Mouse (Mus musculus): ENCODE measurements around the gene Fkbp5. TPM values are rescaled to one million over a fixed set of nuclear protein-coding genes. Genes with fewer than 3 reads are reported as not detected.
A peak's percentile ranks its signal among the peaks of the same experiment; 100 is the strongest.

Gene Fkbp5
- total and polyA plus RNA-seq, 3 experiments = 14.4 to 31.4 (median 22.6) TPM

- Histone ChIP-seq H3K36me3 (replicated peaks in 1 of 2; ENCODE audit: control insufficient read depth in 1 of 2, insufficient read depth in 1 of 2, low read length in 1 of 2) (no peaks in the 10 kb centered on the region), H3K27me3 (replicated peaks) (no peaks in the 10 kb centered on the region), H3K9ac (ENCODE audit: insufficient read depth, low read depth) (no peak overlapping the region), H3K4me3 (replicated peaks in 1 of 3; ENCODE audit: low read depth in 2 of 3, low read length in 2 of 3, poor library complexity in 1 of 3) (no peak overlapping the region), H3K4me2 (ENCODE audit: insufficient read depth, low read depth, poor library complexity, severe bottlenecking) (no peak overlapping the region), H3K9me3 (replicated peaks; ENCODE audit: low read length) (peaks cover 15% of the 10 kb centered on the region), H3K27ac (ENCODE audit: insufficient read depth, low read depth) (no peak overlapping the region), H3K4me1 (ENCODE audit: control insufficient read depth in 1 of 2, insufficient read depth in 2 of 2) (no peaks in the 10 kb centered on the region), H3K79me2 (replicated peaks; ENCODE audit: control insufficient read depth, extremely low read depth, insufficient read depth, poor library complexity, severe bottlenecking) (no peaks in the 10 kb centered on the region)
- dilution Hi-C loops (cut with MboI; ENCODE audit: extremely low pct_ligation_motif_present, extremely low pct_unique_long_range_greater_than_20kb, low sequenced_read_pairs) = no loop called here
- DNase-seq (ENCODE audit: extremely low read depth) = no peak
- TF ChIP-seq TCF12 (IDR thresholded peaks at IDR 0.05; ENCODE audit: low read depth, low read length) (peak; percentile 59; the same call in 1 of the 2 replicates), PAX5 (IDR thresholded peaks at IDR 0.05; ENCODE audit: low read length) (no peak)
- in situ Hi-C loops (cut with MboI; ENCODE audit: low pct_ligation_motif_present, low pct_unique_long_range_greater_than_20kb, low sequenced_read_pairs) = no loop called here
Measured at GRCm38 (mm10) chr17:28388534-28388933, 128.8 kb downstream of the Fkbp5 start.

GRCm38 (mm10) chr17:28386150-28386905, 131.0 kb downstream of the Fkbp5 start:
- Histone ChIP-seq H3K4me3 (replicated peaks in 1 of 3; ENCODE audit: low read depth in 2 of 3, low read length in 2 of 3, poor library complexity in 1 of 3) (no peak overlapping the region), H3K9me3 (replicated peaks; ENCODE audit: low read length) (peaks cover 15% of the 10 kb centered on the region), H3K9ac (ENCODE audit: insufficient read depth, low read depth) (no peak overlapping the region), H3K27ac (ENCODE audit: insufficient read depth, low read depth) (no peak overlapping the region), H3K79me2 (replicated peaks; ENCODE audit: control insufficient read depth, extremely low read depth, insufficient read depth, poor library complexity, severe bottlenecking) (no peaks in the 10 kb centered on the region), H3K4me2 (ENCODE audit: insufficient read depth, low read depth, poor library complexity, severe bottlenecking) (no peak overlapping the region), H3K27me3 (replicated peaks) (no peaks in the 10 kb centered on the region), H3K4me1 (ENCODE audit: control insufficient read depth in 1 of 2, insufficient read depth in 2 of 2) (no peaks in the 10 kb centered on the region), H3K36me3 (replicated peaks in 1 of 2; ENCODE audit: control insufficient read depth in 1 of 2, insufficient read depth in 1 of 2, low read length in 1 of 2) (no peaks in the 10 kb centered on the region)
- peak; percentile 17 for DNase-seq (ENCODE audit: extremely low read depth)
- dilution Hi-C loops (cut with MboI; ENCODE audit: extremely low pct_ligation_motif_present, extremely low pct_unique_long_range_greater_than_20kb, low sequenced_read_pairs) (no loop called here), in situ Hi-C loops (cut with MboI; ENCODE audit: low pct_ligation_motif_present, low pct_unique_long_range_greater_than_20kb, low sequenced_read_pairs) (no loop called here)
- TF ChIP-seq CTCF (conservative IDR thresholded peaks at IDR 0.05 in 1 of 2, IDR thresholded peaks at IDR 0.05 in 1 of 2; ENCODE audit: low read depth in 2 of 2, low read length in 2 of 2) (peak; percentile 17 to 65; a peak in 2 of 4 replicates), TCF12 (IDR thresholded peaks at IDR 0.05; ENCODE audit: low read depth, low read length) (no peak), SMC3 (IDR thresholded peaks at IDR 0.05; ENCODE audit: low read depth, low read length) (peak; percentile 57), NELFE (IDR thresholded peaks at IDR 0.05; ENCODE audit: low read depth, low read length) (no peak), ZC3H11A (IDR thresholded peaks at IDR 0.05; ENCODE audit: low read depth, low read length) (no peak), RAD21 (IDR thresholded peaks at IDR 0.05; ENCODE audit: low read depth, low read length) (peak; percentile 9), JUN (IDR thresholded peaks at IDR 0.05; ENCODE audit: insufficient read depth, low read depth, low read length) (no peak)

- H3K36me3 ChIP-seq (replicated peaks in 1 of 2; ENCODE audit: control insufficient read depth in 1 of 2, insufficient read depth in 1 of 2, low read length in 1 of 2) = no peaks in the 10 kb centered on the region
- in situ Hi-C loops (cut with MboI; ENCODE audit: low pct_ligation_motif_present, low pct_unique_long_range_greater_than_20kb, low sequenced_read_pairs) (no loop called here), dilution Hi-C loops (cut with MboI; ENCODE audit: extremely low pct_ligation_motif_present, extremely low pct_unique_long_range_greater_than_20kb, low sequenced_read_pairs) (no loop called here)
- no peaks in the 10 kb centered on the region for H3K79me2 ChIP-seq (replicated peaks; ENCODE audit: control insufficient read depth, extremely low read depth, insufficient read depth, poor library complexity, severe bottlenecking)
- H3K9ac ChIP-seq (ENCODE audit: insufficient read depth, low read depth) = no peak overlapping the region
- no peak overlapping the region for H3K4me3 ChIP-seq (replicated peaks in 1 of 3; ENCODE audit: low read depth in 2 of 3, low read length in 2 of 3, poor library complexity in 1 of 3)
- DNase-seq (ENCODE audit: extremely low read depth) = peak; percentile 32
- H3K27me3 ChIP-seq (replicated peaks) = peaks cover 3% of the 10 kb centered on the region
- H3K9me3 ChIP-seq (replicated peaks; ENCODE audit: low read length) = peaks cover 15% of the 10 kb centered on the region
- H3K4me2 ChIP-seq (ENCODE audit: insufficient read depth, low read depth, poor library complexity, severe bottlenecking) = no peak overlapping the region
- H3K27ac ChIP-seq (ENCODE audit: insufficient read depth, low read depth) = no peak overlapping the region
- H3K4me1 ChIP-seq (ENCODE audit: control insufficient read depth in 1 of 2, insufficient read depth in 2 of 2) = no peaks in the 10 kb centered on the region
- TF ChIP-seq TCF12 (IDR thresholded peaks at IDR 0.05; ENCODE audit: low read depth, low read length) = no peak
- TF ChIP-seq JUN (IDR thresholded peaks at IDR 0.05; ENCODE audit: insufficient read depth, low read depth, low read length) = no peak
- TF ChIP-seq JUND (conservative IDR thresholded peaks at IDR 0.05; ENCODE audit: low read depth, low read length) = no peak
- no peak for TF ChIP-seq E2F4 (IDR thresholded peaks at IDR 0.05; ENCODE audit: insufficient replicate concordance, low read depth, low read length)
- no peak for TF ChIP-seq USF2 (conservative IDR thresholded peaks at IDR 0.05; ENCODE audit: low read depth, low read length)
- TF ChIP-seq POLR2A (IDR thresholded peaks at IDR 0.05; ENCODE audit: low read depth, low read length) = no peak
- peak; percentile 15 to 57; a peak in 2 of 4 replicates for TF ChIP-seq CTCF (conservative IDR thresholded peaks at IDR 0.05 in 1 of 2, IDR thresholded peaks at IDR 0.05 in 1 of 2; ENCODE audit: low read depth in 2 of 2, low read length in 2 of 2)
- no peak for TF ChIP-seq ZC3H11A (IDR thresholded peaks at IDR 0.05; ENCODE audit: low read depth, low read length)
- TF ChIP-seq RAD21 (IDR thresholded peaks at IDR 0.05; ENCODE audit: low read depth, low read length) = peak; percentile 41
- no peak for TF ChIP-seq POLR2AphosphoS2 (IDR thresholded peaks at IDR 0.05; ENCODE audit: low read depth, low read length)
- TF ChIP-seq ZKSCAN1 (IDR thresholded peaks at IDR 0.05; ENCODE audit: borderline replicate concordance, low read depth, low read length) = no peak
- no peak for TF ChIP-seq ETS1 (conservative IDR thresholded peaks at IDR 0.05; ENCODE audit: low read depth, low read length)
- TF ChIP-seq GABPA (IDR thresholded peaks at IDR 0.05; ENCODE audit: insufficient replicate concordance, low read depth, low read length) = no peak
- TF ChIP-seq SMC3 (IDR thresholded peaks at IDR 0.05; ENCODE audit: low read depth, low read length) = peak; percentile 16; the same call in 1 of the 2 replicates
- no peak for TF ChIP-seq MYC (IDR thresholded peaks at IDR 0.05; ENCODE audit: low read depth, low read length)
- no peak for TF ChIP-seq NRF1 (IDR thresholded peaks at IDR 0.05; ENCODE audit: low read depth, low read length)
- TF ChIP-seq HCFC1 (IDR thresholded peaks at IDR 0.05; ENCODE audit: low read depth, low read length) = no peak
- TF ChIP-seq UBTF (IDR thresholded peaks at IDR 0.05; ENCODE audit: low read depth, low read length) = no peak
- no peak for TF ChIP-seq NELFE (IDR thresholded peaks at IDR 0.05; ENCODE audit: low read depth, low read length)
- TF ChIP-seq MAFK (IDR thresholded peaks at IDR 0.05; ENCODE audit: insufficient replicate concordance, low read length) = no peak
- TF ChIP-seq RCOR1 (conservative IDR thresholded peaks at IDR 0.05; ENCODE audit: low read depth, low read length) = no peak
- no peak for TF ChIP-seq PAX5 (IDR thresholded peaks at IDR 0.05; ENCODE audit: low read length)
Measured at GRCm38 (mm10) chr17:28384298-28384697, 133.0 kb downstream of the Fkbp5 start.
